Mouse (Mus musculus): ENCODE measurements at regions not wholly inside any gene's neighbourhood (a gene's known extent, or its start where the extent isn't known, plus 50 kb on each side); places are given as distances from the start of the nearest gene placed in this dataset.

DNA sequence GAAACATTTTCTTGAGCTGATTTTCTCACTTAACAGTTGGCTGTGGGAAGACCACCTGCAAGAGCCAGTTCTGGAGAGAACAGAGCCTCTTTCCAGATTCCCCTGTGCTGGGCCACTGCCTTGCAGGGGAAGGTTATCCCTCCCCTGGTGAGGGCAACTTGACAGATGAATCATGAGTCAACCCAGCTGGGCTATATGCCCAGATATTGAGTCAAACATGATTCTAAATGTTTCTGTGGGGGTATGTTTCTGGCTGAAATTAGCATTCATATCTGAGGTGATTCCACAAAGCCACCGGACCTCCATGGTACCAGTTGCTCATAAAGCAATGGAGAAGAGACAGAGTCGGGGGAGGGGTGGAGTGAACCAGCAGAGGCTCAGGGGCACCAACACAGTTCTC lies 97.8 kb upstream of the Zdhhc25 start:
- no peaks in the 10 kb centered on the region for H3K9me3 ChIP-seq (replicated peaks; ENCODE audit: insufficient read depth, low read length)
- TF ChIP-seq CHD1 (IDR thresholded peaks at IDR 0.05; ENCODE audit: low read depth, low read length) (no peak), GATA1 (IDR thresholded peaks at IDR 0.05; ENCODE audit: low read depth, low read length) (no peak), TAL1 (IDR thresholded peaks at IDR 0.05; ENCODE audit: low read length) (no peak), MAZ (IDR thresholded peaks at IDR 0.05; ENCODE audit: low read depth, low read length) (no peak), NELFE (IDR thresholded peaks at IDR 0.05; ENCODE audit: low read depth, low read length) (no peak), POLR2AphosphoS5 (IDR thresholded peaks at IDR 0.05; ENCODE audit: borderline replicate concordance, low read depth, low read length) (no peak), E2F4 (IDR thresholded peaks at IDR 0.05; ENCODE audit: borderline replicate concordance, low read depth, low read length) (no peak), MAFK (IDR thresholded peaks at IDR 0.05; ENCODE audit: borderline replicate concordance, low read depth, low read length) (no peak), SIN3A (IDR thresholded peaks at IDR 0.05; ENCODE audit: low read length) (no peak), ETS1 (IDR thresholded peaks at IDR 0.05; ENCODE audit: low read depth, low read length) (no peak), ZC3H11A (IDR thresholded peaks at IDR 0.05; ENCODE audit: low read depth, low read length) (no peak), TBP (IDR thresholded peaks at IDR 0.05; ENCODE audit: low read depth, low read length) (no peak), MYB (IDR thresholded peaks at IDR 0.05; ENCODE audit: low read depth, low read length) (no peak), ZMIZ1 (IDR thresholded peaks at IDR 0.05; ENCODE audit: low read depth, low read length) (no peak), CHD2 (IDR thresholded peaks at IDR 0.05; ENCODE audit: low read length) (no peak), JUND (IDR thresholded peaks at IDR 0.05; ENCODE audit: low read depth, low read length) (no peak), TCF12 (IDR thresholded peaks at IDR 0.05; ENCODE audit: low read depth, low read length) (no peak), MXI1 (IDR thresholded peaks at IDR 0.05; ENCODE audit: low read depth, low read length) (no peak), ZKSCAN1 (IDR thresholded peaks at IDR 0.05; ENCODE audit: low read depth, low read length) (no peak), MYC (IDR thresholded peaks at IDR 0.05; ENCODE audit: low read depth, low read length) (no peak)

DNA sequence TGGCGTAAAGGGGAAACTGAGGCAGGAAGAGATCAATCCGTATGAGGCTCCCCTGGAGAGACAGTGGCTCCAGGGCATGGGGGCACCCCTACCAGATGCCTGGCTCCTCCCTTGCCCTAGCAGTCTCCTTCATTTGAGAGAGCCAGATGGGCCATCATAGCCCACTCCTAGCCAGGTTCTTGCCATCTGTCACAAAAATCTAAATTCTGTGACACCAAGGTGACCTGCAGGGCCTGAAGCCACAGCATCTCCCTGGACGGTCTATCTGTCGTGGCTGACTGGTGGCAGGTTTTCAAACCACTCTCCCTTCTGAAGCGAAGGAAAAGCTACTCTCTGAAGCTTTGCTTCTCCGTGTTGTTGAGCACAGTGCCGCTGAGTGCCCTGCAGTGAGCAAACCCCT lies 96.2 kb upstream of the Zdhhc25 start:
- no peak for DNase-seq (ENCODE audit: low read depth, low spot score)
- Histone ChIP-seq H3K4me3 (ENCODE audit: control insufficient read depth in 1 of 2, insufficient read depth in 1 of 2, low read depth in 2 of 2, low read length in 2 of 2) (no peak overlapping the region), H3K79me2 (ENCODE audit: control insufficient read depth, insufficient read depth, low read length, poor library complexity) (no peaks in the 10 kb centered on the region), H3K27ac (ENCODE audit: control insufficient read depth, low read depth, low read length) (no peak overlapping the region), H3K27me3 (ENCODE audit: control insufficient read depth in 1 of 2, insufficient read depth in 2 of 2, low read length in 2 of 2) (no peaks in the 10 kb centered on the region), H3K9ac (ENCODE audit: control insufficient read depth, low read depth, low read length, poor library complexity, severe bottlenecking) (no peak overlapping the region), H3K9me3 (replicated peaks; ENCODE audit: insufficient read depth, low read length) (no peaks in the 10 kb centered on the region), H3K36me3 (ENCODE audit: control insufficient read depth in 1 of 2, insufficient read depth in 2 of 2, low read length in 2 of 2) (no peaks in the 10 kb centered on the region), H3K4me1 (ENCODE audit: control insufficient read depth in 1 of 2, insufficient read depth in 2 of 2, low read length in 2 of 2) (no peaks in the 10 kb centered on the region)
- TF ChIP-seq USF1 (IDR thresholded peaks at IDR 0.05; ENCODE audit: low read depth, low read length) (no peak), HCFC1 (IDR thresholded peaks at IDR 0.05; ENCODE audit: low read depth, low read length) (no peak), SMC3 (IDR thresholded peaks at IDR 0.05; ENCODE audit: low read depth, low read length) (no peak), ELF1 (IDR thresholded peaks at IDR 0.05; ENCODE audit: low read depth, low read length) (no peak), GATA1 (IDR thresholded peaks at IDR 0.05; ENCODE audit: low read depth, low read length) (no peak), NELFE (IDR thresholded peaks at IDR 0.05; ENCODE audit: low read depth, low read length) (no peak), CHD1 (IDR thresholded peaks at IDR 0.05; ENCODE audit: low read depth, low read length) (no peak), GABPA (IDR thresholded peaks at IDR 0.05; ENCODE audit: low read depth, low read length) (no peak), ZNF384 (IDR thresholded peaks at IDR 0.05; ENCODE audit: low read depth, low read length) (no peak), MYB (IDR thresholded peaks at IDR 0.05; ENCODE audit: low read depth, low read length) (no peak), MEF2A (IDR thresholded peaks at IDR 0.05; ENCODE audit: extremely low read depth, insufficient replicate concordance, low read depth, low read length, poor library complexity, severe bottlenecking) (no peak), ZMIZ1 (IDR thresholded peaks at IDR 0.05; ENCODE audit: low read depth, low read length) (no peak)

More for the DNA sequence above, 97.8 kb upstream of the Zdhhc25 start:
- Histone ChIP-seq H3K4me3 (ENCODE audit: control insufficient read depth in 1 of 2, insufficient read depth in 1 of 2, low read depth in 2 of 2, low read length in 2 of 2) (no peak overlapping the region), H3K27me3 (ENCODE audit: control insufficient read depth in 1 of 2, insufficient read depth in 2 of 2, low read length in 2 of 2) (no peaks in the 10 kb centered on the region), H3K36me3 (ENCODE audit: control insufficient read depth in 1 of 2, insufficient read depth in 2 of 2, low read length in 2 of 2) (no peaks in the 10 kb centered on the region), H3K4me1 (ENCODE audit: control insufficient read depth in 1 of 2, insufficient read depth in 2 of 2, low read length in 2 of 2) (no peaks in the 10 kb centered on the region), H3K27ac (ENCODE audit: control insufficient read depth, low read depth, low read length) (no peak overlapping the region), H3K79me2 (ENCODE audit: control insufficient read depth, insufficient read depth, low read length, poor library complexity) (no peaks in the 10 kb centered on the region), H3K9ac (ENCODE audit: control insufficient read depth, low read depth, low read length, poor library complexity, severe bottlenecking) (no peak overlapping the region)
- no peak for DNase-seq (ENCODE audit: low read depth, low spot score)
